Mouse (Mus musculus) kidney, adult 2 months (tissue): ENCODE results near the gene Cyp2w1. TPM values are rescaled to one million over a fixed set of nuclear protein-coding genes. Genes with fewer than 3 reads are reported as not detected.

Experiments
- DNase-seq: peaks from one replicate; pipeline ENCODE4 v3.0.0; 2021
- H3K27ac ChIP-seq: fragments of 200-500 bp; 2 replicates; pipeline ENCODE4 v1.5.1; 2012; ENCODE audit warnings: low read depth, low read length, control low read depth, inconsistent platforms; ENCODE audit not compliant: insufficient read depth
- H3K27me3 ChIP-seq: fragments of 200-500 bp; replicated peaks from 2 replicates; pipeline ENCODE4 v1.6.1; 2012; ENCODE audit warnings: mild to moderate bottlenecking, moderate library complexity, low read length, inconsistent platforms; ENCODE audit not compliant: control insufficient read depth, insufficient read depth
- H3K36me3 ChIP-seq: fragments of 200-500 bp; 2 replicates; pipeline ENCODE4 v1.6.1; 2012; ENCODE audit warnings: mild to moderate bottlenecking, moderate library complexity, low read length, inconsistent platforms; ENCODE audit not compliant: control insufficient read depth, insufficient read depth
- H3K4me1 ChIP-seq: fragments of 200-500 bp; 2 replicates; pipeline ENCODE4 v1.6.1; 2011; ENCODE audit warnings: low read length; ENCODE audit not compliant: control insufficient read depth, insufficient read depth
- H3K4me3 ChIP-seq: fragments of 200-500 bp; 2 replicates; pipeline ENCODE4 v1.5.1; 2011; ENCODE audit warnings: mild to moderate bottlenecking, low read depth, low read length, control low read depth; ENCODE audit not compliant: insufficient read depth
- CTCF ChIP-seq: fragments of 200-500 bp; conservative IDR thresholded peaks from 2 replicates; pipeline ENCODE4 v1.5.1; 2011; ENCODE audit warnings: low read depth, mild to moderate bottlenecking, control low read depth, low read length, moderate library complexity, mixed read lengths; ENCODE audit not compliant: insufficient read depth, insufficient read length
- POLR2A ChIP-seq: fragments of 200-500 bp; IDR thresholded peaks from one replicate; pipeline ENCODE4 v1.6.1; 2011; ENCODE audit warnings: low read depth, low read length, control low read depth
- whole genome bisulfite sequencing: fragments of 180-500 bp; shearing (Covaris S2); methylation state at CpG from one replicate; pipeline ENCODE4 v1.1.7; 2018; 5-methylcytosine and 5-hydroxymethylcytosine counted together
- polyA plus RNA-seq: library from polyadenylated mRNA; depleted of rRNA; stranded (reverse); fragments of >200 nt; gene quantifications from 2 replicates; pipeline ENCODE4 v1.2.3, GENCODE M21; 2012; rRNA removed

Gene Cyp2w1
- polyA plus RNA-seq: not detected in 2 replicates

DNA sequence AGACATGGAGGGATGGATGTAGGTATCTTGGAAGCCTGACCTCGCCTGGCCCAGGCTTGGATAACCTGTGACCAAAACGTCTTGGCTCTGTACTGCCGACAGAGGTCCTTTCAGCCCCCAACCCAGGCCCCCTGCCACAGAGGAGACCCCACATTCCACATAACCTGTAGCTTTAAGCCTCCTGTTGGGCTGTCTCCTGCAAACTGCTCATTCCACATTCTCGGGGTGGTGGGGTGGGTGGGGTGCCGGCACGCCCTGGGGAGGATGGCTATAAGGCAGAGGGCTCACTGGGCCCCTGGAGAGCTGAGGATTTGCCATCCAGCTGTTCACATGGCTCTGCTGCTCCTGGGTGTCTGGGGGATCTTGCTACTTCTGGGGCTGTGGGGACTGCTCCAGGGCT, at the start of gene Cyp2w1:
TSS of gene Cyp2w1 (plus strand) at position 301 of the 400 bp plus-strand sequence.
- Histone ChIP-seq H3K4me1 (peaks cover 6% of the 10 kb centered on the region; the same call in 1 of the 2 replicates), H3K27ac (no peak within 1 kb of the TSS), H3K27me3 (no peaks in the 10 kb centered on the region), H3K36me3 (no peaks in the 10 kb centered on the region), H3K4me3 (no peak within 1 kb of the TSS)
- WGBS: 76% methylated on average over 6 of the region's 6 CpGs
- no peak for DNase-seq
- TF ChIP-seq POLR2A: no peak
- no peak for TF ChIP-seq CTCF

DNA sequence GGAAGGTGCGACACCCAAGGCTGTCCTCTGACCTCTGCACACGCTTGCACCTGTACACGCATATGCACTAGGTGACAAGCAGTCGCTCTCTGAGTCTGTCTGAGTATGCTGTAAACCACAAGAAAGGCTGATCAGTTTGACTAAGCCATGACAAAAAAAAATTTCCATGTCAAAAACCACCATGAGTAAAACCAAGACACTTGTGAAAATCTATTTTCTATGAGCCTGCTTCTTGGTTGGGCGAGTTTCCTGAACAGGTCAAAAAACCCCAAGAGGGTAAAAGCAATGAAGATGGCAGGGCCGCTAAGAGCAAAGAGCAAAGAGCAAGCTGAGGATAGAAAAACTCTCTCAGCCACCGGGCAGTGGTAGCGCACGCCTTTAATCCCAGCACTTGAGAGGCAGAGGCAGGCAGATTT, 48.8 kb upstream of the Cyp2w1 start:
- peaks cover 9% of the 10 kb centered on the region for H3K4me1 ChIP-seq
- H3K36me3 ChIP-seq: no peaks in the 10 kb centered on the region
- no peaks in the 10 kb centered on the region for H3K27me3 ChIP-seq
- H3K27ac ChIP-seq: peak overlapping the region; percentile 8
- no peak overlapping the region for H3K4me3 ChIP-seq
- TF ChIP-seq POLR2A (no peak), CTCF (no peak)
- DNase-seq: peak; percentile 56
- 58% methylated on average over 9 of the region's 9 CpGs for WGBS

DNA sequence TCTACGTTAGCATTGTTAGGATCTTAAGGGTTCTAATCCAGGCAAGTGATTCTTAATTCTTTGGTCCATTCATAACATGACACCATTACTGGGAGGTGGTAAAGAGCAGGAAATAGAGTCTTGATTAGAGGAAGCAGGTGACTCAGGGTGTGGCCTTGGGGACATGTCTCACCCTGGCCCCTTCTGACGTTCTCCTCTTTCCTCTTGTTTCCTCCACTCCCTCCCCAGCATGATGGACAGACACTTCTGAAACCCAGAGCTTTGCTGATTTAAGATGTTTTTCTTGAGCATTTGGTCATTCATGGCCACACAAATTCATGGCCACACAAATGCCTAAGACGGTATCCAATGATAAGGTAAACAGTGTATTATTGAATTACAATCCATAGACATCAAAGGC, 42.5 kb upstream of the Cyp2w1 start:
- Histone ChIP-seq H3K4me1 (peaks cover 9% of the 10 kb centered on the region), H3K27ac (no peak overlapping the region), H3K27me3 (no peaks in the 10 kb centered on the region), H3K36me3 (no peaks in the 10 kb centered on the region), H3K4me3 (no peak overlapping the region)
- WGBS: 72% methylated on average over 3 of the region's 3 CpGs
- no peak for DNase-seq
- no peak for TF ChIP-seq POLR2A
- no peak for TF ChIP-seq CTCF

DNA sequence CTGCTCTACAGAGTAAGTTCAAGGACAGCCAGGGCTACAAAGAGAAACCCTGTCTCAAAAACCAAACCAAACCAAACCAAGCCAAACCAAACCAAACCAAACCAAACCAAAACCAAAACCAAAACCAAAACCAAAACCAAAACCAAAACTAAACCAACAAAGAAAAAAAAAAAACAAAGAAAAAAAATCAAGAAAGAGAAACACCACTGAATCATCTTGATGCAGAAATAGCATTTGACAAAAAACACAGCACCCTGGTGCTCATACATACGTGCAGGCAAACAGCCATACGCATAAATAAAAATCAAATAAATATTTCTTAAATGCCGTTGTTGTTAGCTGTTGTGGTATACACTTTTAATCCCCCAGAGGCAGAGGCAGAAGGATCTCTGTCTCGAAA, 41.9 kb upstream of the Cyp2w1 start:
- Histone ChIP-seq H3K27ac (no peak overlapping the region), H3K27me3 (no peaks in the 10 kb centered on the region), H3K36me3 (no peaks in the 10 kb centered on the region), H3K4me3 (no peak overlapping the region), H3K4me1 (peaks cover 13% of the 10 kb centered on the region)
- TF ChIP-seq CTCF (no peak), POLR2A (no peak)
- no peak for DNase-seq
- WGBS: 90% methylated on average over 4 of the region's 4 CpGs

DNA sequence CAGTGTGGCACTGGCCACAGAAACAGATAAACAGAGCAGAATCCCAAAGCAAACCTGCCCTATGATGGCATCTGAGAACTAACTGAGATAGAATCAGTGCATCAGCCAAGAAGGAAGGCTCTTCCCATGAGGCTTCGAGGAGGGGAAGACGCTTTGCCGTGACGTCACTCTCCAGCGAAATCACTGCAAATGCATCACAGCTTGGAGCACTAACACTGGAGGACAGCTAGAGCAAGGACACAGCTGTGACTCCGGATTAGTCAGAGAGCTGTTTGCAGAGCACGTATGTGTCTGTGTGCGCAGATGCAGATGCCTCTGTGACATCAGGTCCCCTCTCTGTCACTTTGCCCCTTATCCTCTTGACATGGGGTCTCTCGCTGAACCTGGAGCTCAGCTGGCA, 40.6 kb upstream of the Cyp2w1 start:
- no peak for TF ChIP-seq CTCF
- TF ChIP-seq POLR2A: no peak
- H3K27ac ChIP-seq: no peak overlapping the region
- H3K4me3 ChIP-seq: no peak overlapping the region
- WGBS: 90% methylated on average over 9 of the region's 9 CpGs
- no peaks in the 10 kb centered on the region for H3K36me3 ChIP-seq
- peaks cover 15% of the 10 kb centered on the region for H3K4me1 ChIP-seq
- no peak for DNase-seq
- no peaks in the 10 kb centered on the region for H3K27me3 ChIP-seq

DNA sequence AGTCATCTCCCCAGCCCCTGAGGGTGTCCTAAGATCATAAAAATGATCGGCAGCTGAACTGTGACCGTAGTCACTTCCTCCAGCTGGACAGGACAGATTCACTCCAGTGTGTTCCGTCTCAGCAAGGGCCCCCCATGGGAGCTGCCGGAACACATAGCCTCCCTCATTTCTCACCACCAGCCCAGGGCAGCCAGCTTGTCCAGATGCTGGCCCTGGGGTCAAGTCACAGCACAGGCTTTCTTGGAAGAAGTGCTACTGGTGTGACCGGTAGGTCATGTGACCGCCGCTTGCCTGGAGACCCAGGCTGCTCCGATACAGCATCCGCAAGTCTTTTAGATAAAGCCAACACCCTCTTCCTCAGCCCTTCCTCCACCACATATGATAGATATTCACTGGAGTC, 38.9 kb upstream of the Cyp2w1 start:
- Histone ChIP-seq H3K36me3 (no peaks in the 10 kb centered on the region), H3K27me3 (no peaks in the 10 kb centered on the region), H3K27ac (no peak overlapping the region), H3K4me1 (peaks cover 27% of the 10 kb centered on the region), H3K4me3 (no peak overlapping the region)
- 41% methylated on average over 9 of the region's 9 CpGs for WGBS
- DNase-seq: peak; percentile 76
- no peak for TF ChIP-seq POLR2A
- TF ChIP-seq CTCF: no peak

DNA sequence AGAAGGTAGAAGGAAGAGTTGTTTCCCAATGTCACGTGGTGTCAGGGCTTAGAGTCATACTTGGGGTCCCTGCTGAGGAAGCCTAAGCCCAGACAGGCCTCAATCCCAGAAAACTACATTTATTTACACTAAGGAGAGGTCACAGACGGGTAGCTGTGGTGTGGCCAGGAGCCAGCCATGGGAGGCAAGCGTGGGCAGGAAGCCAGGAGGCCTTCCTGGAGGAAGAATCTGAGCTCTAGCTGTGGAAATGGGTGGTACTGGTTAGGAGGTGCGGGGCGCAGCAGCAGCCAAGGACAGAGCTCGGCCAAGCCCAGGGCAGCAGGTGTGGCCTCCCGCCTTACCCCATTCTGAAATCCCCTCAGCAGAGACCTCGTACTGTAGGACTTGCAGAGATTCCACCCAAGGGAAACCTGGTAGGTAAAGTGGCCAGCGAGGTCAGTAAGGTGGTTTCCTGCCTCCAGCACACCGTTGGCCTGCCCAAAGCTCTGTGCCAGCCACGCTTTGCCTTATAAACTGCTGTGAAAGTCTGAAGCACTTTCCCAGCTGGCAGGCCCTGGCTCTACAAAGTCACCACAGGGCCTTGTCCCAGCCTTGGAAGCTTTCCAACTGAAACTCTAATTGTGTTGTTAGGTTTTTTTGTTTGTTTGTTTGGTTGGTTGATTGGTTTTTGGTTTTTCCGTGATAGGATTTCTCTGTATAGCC, 37.3 kb upstream of the Cyp2w1 start:
- H3K27ac ChIP-seq: peak overlapping the region; percentile 13
- 50% methylated on average over 12 of the region's 12 CpGs for WGBS
- no peaks in the 10 kb centered on the region for H3K36me3 ChIP-seq
- H3K27me3 ChIP-seq: no peaks in the 10 kb centered on the region
- TF ChIP-seq CTCF (no peak), POLR2A (no peak)
- no peak overlapping the region for H3K4me3 ChIP-seq
- peaks cover 40% of the 10 kb centered on the region for H3K4me1 ChIP-seq
- peak; percentile 80 for DNase-seq
